Mouse (Mus musculus) intestine, embryonic 14.5 days (tissue): ENCODE measurements at regions not wholly inside any gene's neighbourhood (a gene's known extent, or its start where the extent isn't known, plus 50 kb on each side); places are given as distances from the start of the nearest gene placed in this dataset.

Experiments used
- ATAC-seq: fragments of 200-750 bp; cut with Nextera tagmentation; replicated peaks from 2 replicates; pipeline ENCODE4 v1.8.0; 2017; ENCODE audit warnings: low read depth, moderate number of reproducible peaks, moderate TSS enrichment, moderate library complexity; ENCODE audit not compliant: low FRiP score, low TSS enrichment
- DNase-seq: peaks from one replicate; pipeline ENCODE4 v3.0.0-alpha.2; 2018; ENCODE audit warnings: low spot score
- H3K27ac ChIP-seq: fragments of 300-500 bp; sonication (generic); 2 replicates; pipeline ENCODE4 v1.5.1; 2014; ENCODE audit warnings: low read depth, mild to moderate bottlenecking, control low read depth
- H3K27me3 ChIP-seq: fragments of 300-500 bp; sonication (generic); replicated peaks from 2 replicates; pipeline ENCODE4 v1.6.1; 2014; ENCODE audit warnings: low read length, control low read depth; ENCODE audit not compliant: control insufficient read depth, insufficient read depth
- H3K36me3 ChIP-seq: fragments of 300-500 bp; sonication (generic); 2 replicates; pipeline ENCODE4 v1.6.1; 2014; ENCODE audit warnings: low read length, control low read depth; ENCODE audit not compliant: control insufficient read depth, insufficient read depth
- H3K4me1 ChIP-seq: fragments of 300-500 bp; sonication (generic); replicated peaks from 2 replicates; pipeline ENCODE4 v1.6.1; 2014; ENCODE audit warnings: low read length, control low read depth, mixed read lengths; ENCODE audit not compliant: control insufficient read depth, insufficient read depth
- H3K4me2 ChIP-seq: fragments of 300-500 bp; sonication (generic); 2 replicates; pipeline ENCODE4 v1.6.1; 2014; ENCODE audit warnings: low read length
- H3K4me3 ChIP-seq: fragments of 300-500 bp; sonication (generic); 2 replicates; pipeline ENCODE4 v1.5.1; 2014; ENCODE audit warnings: low read depth, low read length, control low read depth, mixed read lengths
- H3K9ac ChIP-seq: fragments of 300-500 bp; sonication (generic); 2 replicates; pipeline ENCODE4 v1.6.1; 2014; ENCODE audit warnings: mild to moderate bottlenecking, low read length
- H3K9me3 ChIP-seq: fragments of 300-500 bp; sonication (generic); 2 replicates; pipeline ENCODE4 v1.6.1; 2016; ENCODE audit warnings: low read length, control low read depth; ENCODE audit not compliant: control insufficient read depth
- WGBS: fragments of 180-500 bp; shearing (Covaris S2); extraction: QIAGEN DNeasy Blood & Tissue Kit; methylation state at CpG from one replicate; pipeline ENCODE4 v1.1.7; 2014; 5-methylcytosine and 5-hydroxymethylcytosine counted together

DNA sequence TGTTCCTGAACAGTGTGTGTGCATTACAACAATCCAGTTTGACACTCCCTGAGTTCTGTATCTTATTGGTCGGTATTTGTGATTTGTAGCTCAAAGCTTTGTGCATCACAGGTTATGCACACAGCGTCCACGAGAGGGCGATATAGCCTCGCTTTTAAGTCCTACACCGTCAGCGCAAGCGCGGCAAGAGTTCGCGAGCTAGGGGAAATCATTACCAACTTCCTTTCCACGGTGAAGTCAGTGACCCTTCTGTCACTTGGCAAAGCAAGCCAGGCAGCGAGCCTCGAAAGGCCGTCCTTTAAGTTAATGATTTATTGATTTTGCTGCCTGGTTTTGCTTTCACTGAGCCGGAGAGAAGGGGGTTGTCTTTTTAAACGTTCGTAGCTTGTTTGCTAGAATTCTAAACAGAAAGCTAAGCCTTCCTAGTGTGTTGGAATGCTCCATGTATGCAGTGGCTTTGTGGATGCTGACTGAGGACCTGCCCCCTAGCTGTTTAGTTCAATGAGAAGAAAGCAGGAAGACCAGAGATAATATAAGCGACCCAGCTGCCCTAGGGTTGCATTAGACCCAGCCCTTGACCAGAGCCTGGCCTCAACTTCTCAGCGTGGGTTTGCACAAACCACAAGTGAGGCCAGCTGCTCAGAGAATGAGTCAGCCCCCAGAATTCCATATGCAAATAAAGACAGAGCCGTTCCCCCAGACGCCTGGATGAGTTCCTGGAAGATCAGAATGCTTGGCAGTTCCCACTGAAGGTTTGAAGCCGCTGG lies 79.0 kb upstream of the Ipo5 start:
- ATAC-seq (peak; percentile 84), DNase-seq (peak; percentile 92)
- Histone ChIP-seq H3K27me3 (no peaks in the 10 kb centered on the region), H3K4me2 (peak overlapping the region; percentile 55), H3K36me3 (no peaks in the 10 kb centered on the region), H3K27ac (peak overlapping the region; percentile 93), H3K9ac (peak overlapping the region; percentile 40), H3K9me3 (no peaks in the 10 kb centered on the region), H3K4me3 (peak overlapping the region; percentile 29), H3K4me1 (peaks cover 6% of the 10 kb centered on the region; the same call in 1 of the 2 replicates)
- 1% methylated on average over 23 of the region's 23 CpGs for WGBS

GRCm38 (mm10) chr14:120834821-120835220 lies 76.2 kb upstream of the Ipo5 start:
- no peak overlapping the region for H3K27ac ChIP-seq
- no peaks in the 10 kb centered on the region for H3K9me3 ChIP-seq
- H3K9ac ChIP-seq, result no peak overlapping the region
- no peak for DNase-seq
- H3K36me3 ChIP-seq, result no peaks in the 10 kb centered on the region
- WGBS, result 81% methylated on average over 4 of the region's 4 CpGs
- H3K27me3 ChIP-seq, result no peaks in the 10 kb centered on the region
- H3K4me2 ChIP-seq, result no peak overlapping the region
- no peak overlapping the region for H3K4me3 ChIP-seq
- ATAC-seq, result no peak
- peaks cover 6% of the 10 kb centered on the region; the same call in 1 of the 2 replicates for H3K4me1 ChIP-seq

DNA sequence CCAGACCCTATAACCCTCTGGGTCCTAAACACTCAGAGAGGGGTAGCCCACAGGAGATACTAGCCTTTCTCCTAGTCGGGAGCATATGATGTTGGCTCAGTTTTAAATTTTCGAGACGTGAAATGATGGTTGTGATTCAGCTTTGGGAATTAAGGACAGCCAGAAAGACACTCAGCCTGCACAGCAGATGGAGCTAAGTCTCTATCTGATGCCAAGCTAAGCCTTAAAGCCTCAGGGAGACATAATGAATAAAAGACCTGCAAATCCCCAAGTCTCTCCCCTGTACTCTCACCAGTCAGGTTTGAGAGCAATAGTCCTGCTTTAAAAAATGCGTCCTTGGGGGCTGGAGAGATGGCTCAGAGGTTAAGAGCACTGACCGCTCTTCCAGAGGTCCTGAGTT lies 75.3 kb upstream of the Ipo5 start:
- Histone ChIP-seq H3K36me3 (no peaks in the 10 kb centered on the region), H3K4me3 (no peak overlapping the region), H3K27ac (no peak overlapping the region), H3K4me2 (no peak overlapping the region), H3K4me1 (peaks cover 6% of the 10 kb centered on the region; the same call in 1 of the 2 replicates), H3K9me3 (no peaks in the 10 kb centered on the region), H3K9ac (no peak overlapping the region), H3K27me3 (no peaks in the 10 kb centered on the region)
- WGBS, result 69% methylated on average over 5 of the region's 5 CpGs
- DNase-seq, result no peak
- no peak for ATAC-seq

DNA sequence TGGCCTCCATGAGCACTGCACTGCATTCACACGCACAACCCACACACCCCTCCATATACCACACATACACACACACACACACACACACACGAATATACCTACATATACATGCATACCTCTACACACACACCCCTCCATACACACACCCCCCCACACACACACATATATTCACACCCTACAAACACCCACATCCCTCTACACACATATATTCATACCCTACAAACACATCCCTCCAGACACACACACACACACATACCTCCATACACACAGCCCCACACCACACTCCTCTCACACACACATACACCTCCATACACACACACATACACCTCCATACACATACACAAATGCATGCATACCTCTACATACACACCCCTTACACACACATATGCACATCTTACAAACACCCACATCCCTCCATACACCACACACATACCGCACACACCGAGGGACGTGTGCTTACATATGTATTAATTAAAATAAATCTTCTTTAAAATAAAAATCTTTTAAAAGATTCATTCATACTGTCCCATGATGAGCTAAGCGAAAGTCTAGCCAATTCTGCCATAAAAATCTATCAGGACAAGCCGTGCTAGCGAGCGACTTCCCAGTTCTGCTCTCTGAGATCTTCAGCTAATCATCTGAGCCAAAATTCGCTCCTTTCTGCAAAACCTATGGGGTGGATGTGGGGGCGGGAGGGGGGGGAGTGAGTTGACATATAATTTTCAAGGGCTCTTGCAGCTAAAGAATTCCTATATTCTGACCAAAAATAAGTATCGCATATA lies 74.3 kb upstream of the Ipo5 start:
- no peak overlapping the region for H3K4me3 ChIP-seq
- H3K4me1 ChIP-seq, result peaks cover 6% of the 10 kb centered on the region; the same call in 1 of the 2 replicates
- H3K4me2 ChIP-seq, result no peak overlapping the region
- no peak overlapping the region for H3K9ac ChIP-seq
- no peak overlapping the region for H3K27ac ChIP-seq
- H3K9me3 ChIP-seq, result no peaks in the 10 kb centered on the region
- WGBS, result 87% methylated on average over 12 of the region's 12 CpGs
- H3K36me3 ChIP-seq, result no peaks in the 10 kb centered on the region
- ATAC-seq (no peak), DNase-seq (no peak)
- no peaks in the 10 kb centered on the region for H3K27me3 ChIP-seq

GRCm38 (mm10) chr14:120840900-120841299 lies 70.1 kb upstream of the Ipo5 start:
- H3K4me1 ChIP-seq, result 0 out of 2 replicates have a peak, but pooled peaks cover under 1% of the 10 kb centered on the region
- 87% methylated on average over 6 of the region's 6 CpGs for WGBS
- H3K4me3 ChIP-seq, result no peak overlapping the region
- DNase-seq (no peak), ATAC-seq (no peak)
- H3K27me3 ChIP-seq, result no peaks in the 10 kb centered on the region
- no peaks in the 10 kb centered on the region for H3K36me3 ChIP-seq
- no peak overlapping the region for H3K27ac ChIP-seq
- H3K4me2 ChIP-seq, result no peak overlapping the region
- no peak overlapping the region for H3K9ac ChIP-seq
- no peaks in the 10 kb centered on the region for H3K9me3 ChIP-seq

GRCm38 (mm10) chr14:120841311-120841710 lies 69.7 kb upstream of the Ipo5 start:
- Histone ChIP-seq H3K27me3 (no peaks in the 10 kb centered on the region), H3K4me3 (no peak overlapping the region), H3K4me2 (no peak overlapping the region), H3K36me3 (no peaks in the 10 kb centered on the region), H3K9me3 (no peaks in the 10 kb centered on the region), H3K27ac (no peak overlapping the region), H3K9ac (no peak overlapping the region), H3K4me1 (0 out of 2 replicates have a peak, but pooled peaks cover 4% of the 10 kb centered on the region)
- DNase-seq (no peak), ATAC-seq (no peak)
- WGBS, result 81% methylated on average over 6 of the region's 6 CpGs

DNA sequence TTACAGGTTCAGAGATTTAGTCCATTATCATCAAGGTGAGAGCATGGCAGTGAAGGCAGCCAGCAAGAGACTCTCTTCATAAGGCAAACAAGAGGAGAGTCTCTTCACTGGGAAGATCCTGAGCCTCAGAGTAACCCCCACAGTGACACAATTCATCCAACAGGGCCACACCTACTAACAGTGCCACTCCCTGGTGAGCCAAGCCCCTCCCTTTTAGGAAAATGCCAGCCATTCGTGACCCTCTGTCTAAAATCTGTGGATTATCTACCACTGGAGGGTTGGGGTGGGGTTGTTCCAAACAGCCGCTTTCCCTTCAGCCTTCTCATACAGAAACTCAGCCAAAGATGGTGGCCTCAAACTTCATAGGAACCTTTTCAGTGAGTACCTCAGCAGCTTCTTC lies 65.9 kb upstream of the Ipo5 start:
- DNase-seq (no peak), ATAC-seq (no peak)
- H3K4me1 ChIP-seq, result peaks cover 15% of the 10 kb centered on the region
- H3K27ac ChIP-seq, result no peak overlapping the region
- no peaks in the 10 kb centered on the region for H3K36me3 ChIP-seq
- H3K9ac ChIP-seq, result no peak overlapping the region
- no peaks in the 10 kb centered on the region for H3K9me3 ChIP-seq
- H3K27me3 ChIP-seq, result no peaks in the 10 kb centered on the region
- H3K4me3 ChIP-seq, result no peak overlapping the region
- no peak overlapping the region for H3K4me2 ChIP-seq
- 73% methylated on average over 2 of the region's 2 CpGs for WGBS

DNA sequence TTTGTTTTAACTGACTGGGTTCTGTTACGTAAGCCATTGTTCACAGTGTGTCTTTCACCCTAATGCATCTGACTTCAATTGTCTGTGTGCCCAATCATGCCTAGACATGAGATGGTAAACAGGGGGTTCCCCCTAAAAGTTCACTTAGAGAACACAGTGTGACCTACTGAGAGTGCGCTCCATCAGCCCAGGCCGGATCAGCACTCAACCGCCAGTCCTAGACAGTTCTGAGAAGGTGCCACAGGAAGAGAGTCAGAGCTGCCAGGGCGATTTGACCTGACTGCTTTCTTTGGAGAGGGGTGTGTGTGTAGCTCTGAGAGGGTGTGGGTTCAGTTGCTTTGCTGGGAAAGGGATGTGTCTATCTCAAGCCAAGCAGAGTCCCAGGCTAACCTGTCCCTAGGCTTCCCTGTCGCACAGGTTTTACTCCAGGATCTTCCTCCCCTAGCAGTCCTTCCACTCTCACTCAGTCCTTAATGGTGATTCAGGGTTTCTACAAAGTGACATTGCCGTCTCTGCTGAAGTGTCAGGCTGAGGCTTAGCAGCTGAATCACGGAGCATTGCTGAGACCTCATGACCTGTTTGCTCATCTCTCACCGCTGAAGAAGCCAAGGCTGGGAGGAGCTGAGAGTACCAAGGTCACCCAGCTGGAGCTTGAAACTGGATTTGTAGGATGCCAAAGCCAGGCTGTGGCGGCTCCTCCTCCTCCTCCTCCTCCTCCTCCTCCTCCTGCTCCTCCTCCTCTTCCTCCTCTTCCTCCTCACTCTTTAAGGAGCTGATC lies 64.8 kb upstream of the Ipo5 start:
- DNase-seq, result peak; percentile 54
- Histone ChIP-seq H3K4me2 (no peak overlapping the region), H3K9me3 (no peaks in the 10 kb centered on the region), H3K36me3 (no peaks in the 10 kb centered on the region), H3K4me3 (no peak overlapping the region), H3K27me3 (no peaks in the 10 kb centered on the region), H3K9ac (no peak overlapping the region), H3K4me1 (peaks cover 15% of the 10 kb centered on the region), H3K27ac (no peak overlapping the region)
- peak; percentile 44; the same call in 1 of the 2 replicates for ATAC-seq
- 52% methylated on average over 10 of the region's 10 CpGs for WGBS
